Mouse (Mus musculus): ENCODE measurements around the gene Hdac1. TPM values are rescaled to one million over a fixed set of nuclear protein-coding genes. Genes with fewer than 3 reads are reported as not detected.
A peak's percentile ranks its signal among the peaks of the same experiment; 100 is the strongest.

Hdac1 gene
- polyA plus RNA-seq, 1 experiment, result 55.1 TPM

DNA sequence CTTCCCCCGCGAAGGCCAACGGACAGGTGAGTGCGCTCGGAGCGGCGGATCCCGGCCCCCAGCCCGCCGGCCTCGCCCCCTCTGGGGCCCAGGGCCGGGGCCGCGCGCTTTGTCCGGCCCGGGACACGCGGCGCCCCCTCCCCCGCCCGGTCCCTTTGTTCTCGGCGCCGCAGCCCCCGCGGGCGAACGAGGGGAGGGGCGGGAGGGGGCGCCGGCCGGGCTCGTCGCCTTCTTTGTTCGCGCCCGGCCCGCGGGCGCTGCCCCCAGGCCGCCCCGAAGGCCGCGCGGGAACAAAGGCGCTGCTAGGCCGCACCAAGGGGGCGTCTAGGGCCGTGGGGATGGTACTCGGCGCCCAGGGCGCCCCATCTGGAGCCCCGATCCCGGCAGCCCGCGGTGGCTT, 28.6 kb downstream of the Hdac1 start:
- no peak for DNase-seq (ENCODE audit: low read depth in 1 of 2, low spot score in 2 of 2)
- H3K27ac ChIP-seq (ENCODE audit: insufficient read depth, low read length), result no peak overlapping the region; the same call in 1 of the 2 replicates
- peak overlapping the region; percentile 66 for H3K4me3 ChIP-seq (ENCODE audit: extremely low read depth, insufficient read depth, insufficient read length)
- peaks cover 17% of the 10 kb centered on the region for H3K36me3 ChIP-seq (ENCODE audit: control insufficient read depth, insufficient read depth, low read length)
- no peak for TF ChIP-seq POLR2A (IDR thresholded peaks at IDR 0.05; ENCODE audit: low read depth, low read length)
- peaks cover 4% of the 10 kb centered on the region; the same call in 1 of the 2 replicates for H3K27me3 ChIP-seq (ENCODE audit: control insufficient read depth, insufficient read depth, low read length)
- WGBS, result under 1% methylated on average over 57 of the region's 57 CpGs
- H3K4me1 ChIP-seq (ENCODE audit: control insufficient read depth, insufficient read depth, insufficient read length), result peaks cover 11% of the 10 kb centered on the region

GRCm38 (mm10) chr4:129513086-129513767, 29.3 kb downstream of the Hdac1 start, which contains the start of gene Marcksl1:
Gene Marcksl1 (plus strand): TSS chr4:129513581.
- peak; percentile 60 to 87 for DNase-seq (ENCODE audit: low read depth in 1 of 2, low spot score in 2 of 2)
- Histone ChIP-seq H3K27me3 (ENCODE audit: control insufficient read depth, insufficient read depth, low read length) (peaks cover 4% of the 10 kb centered on the region; the same call in 1 of the 2 replicates), H3K4me3 (ENCODE audit: extremely low read depth, insufficient read depth, insufficient read length) (peak within 1 kb of the TSS; percentile 66), H3K27ac (ENCODE audit: insufficient read depth, low read length) (no peak within 1 kb of the TSS; the same call in 1 of the 2 replicates), H3K4me1 (ENCODE audit: control insufficient read depth, insufficient read depth, insufficient read length) (peaks cover 11% of the 10 kb centered on the region), H3K36me3 (ENCODE audit: control insufficient read depth, insufficient read depth, low read length) (peaks cover 11% of the 10 kb centered on the region)
- 11% methylated on average over 47 of the region's 47 CpGs for WGBS
- TF ChIP-seq POLR2A (IDR thresholded peaks at IDR 0.05; ENCODE audit: low read depth, low read length) (peak; percentile 77), CTCF (IDR thresholded peaks at IDR 0.05; ENCODE audit: extremely low read depth, insufficient read depth, insufficient read length, insufficient replicate concordance) (no peak)

DNA sequence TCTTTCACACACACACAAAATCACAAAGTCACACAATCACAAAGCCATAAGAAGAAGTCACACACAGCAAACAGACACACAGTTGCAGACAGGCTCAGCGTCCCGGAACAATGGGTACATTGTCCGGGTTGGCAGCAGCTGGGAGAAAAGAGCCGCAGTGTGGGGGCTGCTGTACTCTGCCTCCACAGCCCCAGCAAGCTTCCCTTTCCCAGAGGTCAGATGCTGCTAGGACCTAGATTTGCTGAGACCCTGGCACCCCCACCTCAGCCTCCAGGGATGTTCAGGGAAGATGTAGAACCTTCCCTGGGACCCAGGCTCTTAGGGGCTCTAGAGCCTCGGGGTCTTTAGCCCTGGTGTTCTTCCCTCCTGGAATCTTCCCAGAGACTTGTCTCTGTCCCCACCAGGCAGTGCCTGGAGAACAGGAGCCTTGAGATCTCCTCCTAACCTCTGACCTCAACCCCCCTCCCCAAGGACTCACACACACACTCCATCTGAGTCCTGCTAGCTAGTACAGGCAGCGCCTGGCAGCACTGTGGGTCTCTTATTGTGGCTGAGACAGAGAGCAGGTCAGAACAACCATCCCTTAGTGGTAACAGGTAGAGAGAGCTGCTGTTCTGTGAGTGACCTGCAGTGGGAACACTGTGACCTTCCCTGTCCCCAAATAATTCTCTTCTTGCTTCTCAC, 31.0 kb downstream of the Hdac1 start:
- Histone ChIP-seq H3K4me3 (ENCODE audit: extremely low read depth, insufficient read depth, insufficient read length) (no peak overlapping the region), H3K4me1 (ENCODE audit: control insufficient read depth, insufficient read depth, insufficient read length) (peaks cover 16% of the 10 kb centered on the region), H3K36me3 (ENCODE audit: control insufficient read depth, insufficient read depth, low read length) (no peaks in the 10 kb centered on the region), H3K27me3 (ENCODE audit: control insufficient read depth, insufficient read depth, low read length) (peaks cover 4% of the 10 kb centered on the region; the same call in 1 of the 2 replicates), H3K27ac (ENCODE audit: insufficient read depth, low read length) (no peak overlapping the region)
- DNase-seq (ENCODE audit: low read depth in 1 of 2, low spot score in 2 of 2), result no peak
- TF ChIP-seq CTCF (IDR thresholded peaks at IDR 0.05; ENCODE audit: extremely low read depth, insufficient read depth, insufficient read length, insufficient replicate concordance), result no peak
- TF ChIP-seq POLR2A (IDR thresholded peaks at IDR 0.05; ENCODE audit: low read depth, low read length), result no peak
- 90% methylated on average over 6 of the region's 6 CpGs for WGBS

DNA sequence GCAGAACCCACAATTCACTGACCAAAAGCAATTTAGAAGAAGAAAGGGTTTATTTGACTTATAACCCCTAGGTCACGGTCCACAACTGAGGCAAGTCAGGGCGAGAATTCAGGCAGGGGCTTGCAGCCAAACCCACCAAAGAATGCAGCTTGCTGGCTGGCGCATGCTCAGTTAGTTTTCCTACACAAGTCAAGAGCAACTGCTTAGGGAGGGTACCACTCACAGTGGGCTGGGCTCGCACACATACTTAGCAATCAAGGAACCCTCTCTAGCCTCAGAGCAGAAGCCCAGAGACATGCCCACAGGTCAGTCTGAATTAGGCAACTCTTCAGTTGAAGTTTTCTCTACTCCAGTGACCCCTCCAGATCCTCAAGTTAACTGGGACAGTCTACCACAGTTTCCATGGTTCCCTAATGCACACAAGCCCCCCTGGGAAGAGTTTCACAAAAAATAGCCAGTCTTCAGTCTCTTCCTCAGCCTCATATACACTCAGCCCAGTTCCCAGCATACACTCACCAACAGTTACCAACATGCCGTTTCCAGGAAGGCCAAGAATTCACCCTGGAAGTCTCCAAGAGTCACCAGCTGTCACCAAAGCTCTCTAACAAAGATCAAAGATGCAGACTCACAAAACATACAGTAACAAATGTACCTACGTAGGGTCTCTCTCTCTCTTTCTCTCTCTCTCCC, 31.6 kb downstream of the Hdac1 start:
- Histone ChIP-seq H3K27ac (ENCODE audit: insufficient read depth, low read length) (no peak overlapping the region), H3K36me3 (ENCODE audit: control insufficient read depth, insufficient read depth, low read length) (no peaks in the 10 kb centered on the region), H3K4me3 (ENCODE audit: extremely low read depth, insufficient read depth, insufficient read length) (no peak overlapping the region), H3K27me3 (ENCODE audit: control insufficient read depth, insufficient read depth, low read length) (peaks cover 4% of the 10 kb centered on the region; the same call in 1 of the 2 replicates), H3K4me1 (ENCODE audit: control insufficient read depth, insufficient read depth, insufficient read length) (peaks cover 16% of the 10 kb centered on the region)
- no peak for TF ChIP-seq POLR2A (IDR thresholded peaks at IDR 0.05; ENCODE audit: low read depth, low read length)
- no peak for TF ChIP-seq CTCF (IDR thresholded peaks at IDR 0.05; ENCODE audit: extremely low read depth, insufficient read depth, insufficient read length, insufficient replicate concordance)
- no peak for DNase-seq (ENCODE audit: low read depth in 1 of 2, low spot score in 2 of 2)
- WGBS, result 82% methylated on average over 6 of the region's 6 CpGs

DNA sequence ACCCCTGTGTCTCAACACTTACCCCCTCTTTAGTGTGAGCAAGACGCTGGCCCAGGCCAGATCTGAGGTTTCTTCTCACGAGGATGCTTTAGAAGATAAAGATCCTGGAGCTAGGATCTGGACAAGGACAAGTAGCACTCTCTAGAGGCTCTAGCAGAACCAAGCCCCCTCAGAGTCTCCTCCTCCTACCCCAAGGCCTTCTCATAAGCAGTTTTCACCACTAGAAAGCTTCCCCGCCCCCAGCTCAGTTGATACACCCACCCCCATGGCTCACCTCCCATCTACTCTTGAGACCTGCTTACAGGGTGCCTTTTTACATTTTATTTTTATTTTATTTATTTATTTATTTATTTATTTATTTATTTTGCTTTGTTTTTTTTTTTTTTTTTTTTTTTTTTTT, 32.9 kb downstream of the Hdac1 start:
- WGBS, result 85% methylated on average over 3 of the region's 3 CpGs
- TF ChIP-seq CTCF (IDR thresholded peaks at IDR 0.05; ENCODE audit: extremely low read depth, insufficient read depth, insufficient read length, insufficient replicate concordance), result no peak
- TF ChIP-seq POLR2A (IDR thresholded peaks at IDR 0.05; ENCODE audit: low read depth, low read length), result no peak

GRCm38 (mm10) chr4:129508834-129509600, 33.5 kb downstream of the Hdac1 start:
- no peaks in the 10 kb centered on the region for H3K36me3 ChIP-seq (ENCODE audit: control insufficient read depth, insufficient read depth, low read length)
- TF ChIP-seq POLR2A (IDR thresholded peaks at IDR 0.05; ENCODE audit: low read depth, low read length) (no peak), CTCF (IDR thresholded peaks at IDR 0.05; ENCODE audit: extremely low read depth, insufficient read depth, insufficient read length, insufficient replicate concordance) (no peak)
- peaks cover 12% of the 10 kb centered on the region for H3K4me1 ChIP-seq (ENCODE audit: control insufficient read depth, insufficient read depth, insufficient read length)
- no peak overlapping the region for H3K27ac ChIP-seq (ENCODE audit: insufficient read depth, low read length)
- 80% methylated on average over 15 of the region's 15 CpGs for WGBS
- no peak overlapping the region for H3K4me3 ChIP-seq (ENCODE audit: extremely low read depth, insufficient read depth, insufficient read length)
- no peak for DNase-seq (ENCODE audit: low read depth in 1 of 2, low spot score in 2 of 2)
- H3K27me3 ChIP-seq (ENCODE audit: control insufficient read depth, insufficient read depth, low read length), result peaks cover 3% of the 10 kb centered on the region; the same call in 1 of the 2 replicates

More for the DNA sequence above, 32.9 kb downstream of the Hdac1 start:
- no peak overlapping the region for H3K27ac ChIP-seq (ENCODE audit: insufficient read depth, low read length)
- H3K27me3 ChIP-seq (ENCODE audit: control insufficient read depth, insufficient read depth, low read length), result peaks cover 4% of the 10 kb centered on the region; the same call in 1 of the 2 replicates
- DNase-seq (ENCODE audit: low read depth in 1 of 2, low spot score in 2 of 2), result no peak
- H3K36me3 ChIP-seq (ENCODE audit: control insufficient read depth, insufficient read depth, low read length), result no peaks in the 10 kb centered on the region
- peaks cover 15% of the 10 kb centered on the region for H3K4me1 ChIP-seq (ENCODE audit: control insufficient read depth, insufficient read depth, insufficient read length)
- H3K4me3 ChIP-seq (ENCODE audit: extremely low read depth, insufficient read depth, insufficient read length), result no peak overlapping the region
